Mouse (Mus musculus): ENCODE results near the gene Serpina3m. TPM values are rescaled to one million over a fixed set of nuclear protein-coding genes. Genes with fewer than 3 reads are reported as not detected.

Serpina3m gene
- polyA plus RNA-seq (2012; rRNA removed), result not detected in 2 replicates

DNA sequence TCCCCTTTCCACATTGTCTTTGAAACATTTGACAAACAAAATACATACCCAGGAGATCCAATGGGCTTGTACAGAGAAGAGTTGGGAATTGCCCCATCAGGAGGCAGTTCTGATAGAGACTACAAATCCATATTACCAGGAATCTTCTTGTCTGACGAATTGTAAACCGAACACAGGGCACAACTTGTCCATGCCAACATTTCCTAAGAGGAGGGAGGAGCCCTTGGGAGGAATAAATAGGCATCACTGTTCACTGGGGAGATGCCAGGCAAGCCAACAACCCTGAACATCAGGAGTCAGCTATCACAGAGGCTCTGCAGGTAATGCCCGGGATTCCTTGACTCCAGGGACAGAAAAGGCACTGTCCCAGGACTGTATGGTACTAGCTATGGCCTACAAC is at the start of gene Serpina3m, which contains the start of gene Serpina3k:
Serpina3m (plus strand) TSS at position 261 of the 400 bp plus-strand sequence.
Serpina3k (plus strand) TSS at position 261 of the 400 bp plus-strand sequence.

DNA sequence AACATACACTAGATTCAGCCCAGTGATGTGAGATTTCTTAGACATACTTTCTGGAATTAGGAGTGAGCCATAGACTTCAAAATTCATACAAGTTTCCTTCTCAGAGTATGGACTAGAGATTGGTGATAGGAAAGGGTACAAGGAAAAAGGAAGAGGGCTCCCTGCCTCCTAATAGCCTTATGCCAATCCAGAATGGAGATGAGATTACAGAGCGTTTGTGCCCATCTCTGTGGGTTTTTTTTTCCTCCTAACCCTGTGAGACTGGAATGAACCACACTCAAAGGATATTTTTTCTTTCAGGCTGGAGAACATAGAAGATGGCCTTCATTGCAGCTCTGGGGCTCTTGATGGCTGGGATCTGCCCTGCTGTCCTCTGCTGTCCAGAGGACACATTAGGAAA is 24.0 kb upstream of the Serpina3m start, which contains the start of gene Serpina3j:
Serpina3j (plus strand) TSS at position 301 of the 400 bp plus-strand sequence.

GRCm38 (mm10) chr12:104406454-104406885 is 68.2 kb downstream of the Serpina3m start, which contains the start of gene Serpina3n:
TSS of gene Serpina3n (plus strand) at chr12:104406729.

Other genes with a start within 250 kb of the Serpina3m start
- gene Serpina5, start 237.4 kb upstream of the Serpina3m start, polyA plus RNA-seq (2012; rRNA removed), result not detected in 2 replicates
- not detected in 2 replicates for gene Serpina3a, start 225.8 kb upstream of the Serpina3m start, polyA plus RNA-seq (2012; rRNA removed)
- not detected in 2 replicates for gene Serpina3b, start 210.5 kb upstream of the Serpina3m start, polyA plus RNA-seq (2012; rRNA removed)
- gene Serpina3c, start 184.6 kb upstream of the Serpina3m start, polyA plus RNA-seq (2012; rRNA removed), result not detected in 2 replicates
- gene Serpina3f, start 123.9 kb upstream of the Serpina3m start, polyA plus RNA-seq (2012; rRNA removed), result 0.22 and 0.59 TPM in 2 replicates
- 0.92 and 4.2 TPM in 2 replicates for gene Serpina3g, start 102.2 kb upstream of the Serpina3m start, polyA plus RNA-seq (2012; rRNA removed)
- 0.09 and 0.11 TPM in 2 replicates for gene Serpina3i, start 75.4 kb upstream of the Serpina3m start, polyA plus RNA-seq (2012; rRNA removed)
- gene Serpina3j, start 23.9 kb upstream of the Serpina3m start, polyA plus RNA-seq (2012; rRNA removed), result not detected in 2 replicates
- gene Serpina3k, start within 50 bp of the Serpina3m start, polyA plus RNA-seq (2012; rRNA removed), result not detected in 2 replicates
- gene Serpina3n, start 68.2 kb downstream of the Serpina3m start, polyA plus RNA-seq (2012; rRNA removed), result 0.44 and 1.6 TPM in 2 replicates
- 0.79 and 4.2 TPM in 2 replicates for gene Gsc, start 134.8 kb downstream of the Serpina3m start, polyA plus RNA-seq (2012; rRNA removed)